Mouse (Mus musculus) right cerebral cortex, postnatal 14 days (tissue): ENCODE measurements around the gene Csdc2.
A peak's percentile ranks its signal among the peaks of the same experiment; 100 is the strongest.
"Not testable (repeated sequence)": the region's sequence is repeated elsewhere in the genome, so short reads cannot be mapped to it uniquely, and the experiment has no call there.

Experiments
- DNase-seq: peaks from one replicate; pipeline ENCODE4 v3.0.0; 2022

Gene Csdc2

GRCm38 (mm10) chr15:81956457-81956856 lies 19.9 kb downstream of the Csdc2 start:
- DNase-seq: peak; percentile 58

GRCm38 (mm10) chr15:81957598-81957997 lies 21.0 kb downstream of the Csdc2 start:
- DNase-seq: no peak

DNA sequence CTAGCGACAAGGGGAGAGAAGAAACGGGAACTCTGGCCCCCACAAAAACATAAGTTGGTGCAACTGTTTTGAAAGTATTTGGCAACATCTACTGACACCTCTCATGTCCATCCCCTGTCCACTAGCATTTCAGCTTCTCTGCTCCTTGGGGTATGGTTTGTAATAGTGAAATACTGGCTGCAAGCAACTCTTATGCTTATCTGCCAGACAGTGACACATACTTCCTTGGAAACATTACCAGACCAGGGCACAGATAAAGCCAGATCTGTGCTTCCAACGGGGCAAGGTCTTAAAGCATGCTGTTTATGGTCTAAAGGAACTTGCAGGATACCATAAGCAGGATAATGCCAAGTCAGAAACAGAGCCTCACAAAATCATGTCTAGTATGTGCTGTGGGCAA lies 22.3 kb downstream of the Csdc2 start:
- DNase-seq: no peak

GRCm38 (mm10) chr15:81960171-81961077 lies 23.9 kb downstream of the Csdc2 start, which contains the start of gene Pmm1:
Pmm1 (minus strand) TSS chr15:81960930.
- peak; percentile 98 for DNase-seq

DNA sequence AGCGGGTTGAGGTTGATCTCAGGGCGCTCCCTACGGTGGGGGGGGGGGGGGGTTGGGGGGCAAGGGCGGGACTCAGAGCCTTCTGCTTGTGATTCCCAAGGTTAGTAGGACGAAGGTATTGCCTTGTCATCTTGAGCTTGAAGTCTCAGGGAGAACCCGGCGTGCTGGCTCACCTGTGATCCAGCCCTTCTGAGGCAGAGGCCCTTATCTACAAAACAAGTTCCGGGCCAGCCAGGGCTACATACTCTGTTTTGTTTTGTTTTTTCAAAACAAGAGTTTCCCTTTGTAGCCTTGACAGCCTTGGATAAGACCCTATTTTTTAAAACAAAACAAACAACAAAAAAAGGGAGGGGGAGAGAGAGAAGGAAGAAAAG lies 24.5 kb downstream of the Csdc2 start:
- DNase-seq: no peak

- no peak for DNase-seq
Measured at GRCm38 (mm10) chr15:81964262-81964661, 27.7 kb downstream of the Csdc2 start.

GRCm38 (mm10) chr15:81964980-81965545 lies 28.5 kb downstream of the Csdc2 start:
- DNase-seq: no peak

GRCm38 (mm10) chr15:81966062-81966829 lies 29.7 kb downstream of the Csdc2 start:
- DNase-seq: no peak

DNA sequence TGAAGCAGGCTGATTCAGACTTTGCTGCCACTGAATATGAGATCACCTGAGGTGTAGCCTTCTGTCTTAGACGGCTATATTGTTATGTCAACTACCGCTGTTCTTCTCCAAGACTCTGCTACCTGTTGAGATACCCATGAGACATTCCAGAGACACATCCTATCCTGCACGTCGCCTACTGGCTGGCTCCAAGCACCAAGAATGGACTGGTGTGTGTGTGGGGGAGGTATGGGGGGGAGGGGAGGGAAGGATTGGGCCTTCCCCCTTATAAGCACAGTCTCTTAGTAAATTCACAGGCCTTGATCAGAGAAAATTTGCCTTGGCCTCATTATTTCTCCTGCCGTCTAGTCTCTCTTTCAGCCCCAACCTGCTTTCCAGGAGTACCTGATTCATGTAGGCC lies 31.3 kb downstream of the Csdc2 start:
- DNase-seq: no peak

DNA sequence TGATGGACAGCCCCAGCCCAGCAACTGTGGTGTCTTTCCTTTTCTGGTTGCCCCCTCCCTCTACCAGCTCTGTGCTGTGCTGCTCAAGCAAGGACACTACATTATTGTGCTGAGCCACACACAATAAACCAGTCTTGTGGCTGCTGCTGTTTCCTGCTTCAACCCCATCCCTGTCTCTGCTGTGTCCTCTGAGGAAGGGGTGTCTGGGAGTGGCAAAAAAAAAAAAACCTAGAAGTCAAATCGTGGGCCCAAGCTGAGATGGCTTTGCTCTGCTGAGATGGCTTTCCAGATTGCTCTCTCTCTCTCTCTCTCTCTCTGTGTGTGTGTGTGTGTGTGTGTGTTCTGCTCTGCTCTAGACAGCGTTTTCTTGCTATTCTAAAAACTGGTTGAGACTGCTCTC lies 31.9 kb downstream of the Csdc2 start:
- DNase-seq: no peak

DNA sequence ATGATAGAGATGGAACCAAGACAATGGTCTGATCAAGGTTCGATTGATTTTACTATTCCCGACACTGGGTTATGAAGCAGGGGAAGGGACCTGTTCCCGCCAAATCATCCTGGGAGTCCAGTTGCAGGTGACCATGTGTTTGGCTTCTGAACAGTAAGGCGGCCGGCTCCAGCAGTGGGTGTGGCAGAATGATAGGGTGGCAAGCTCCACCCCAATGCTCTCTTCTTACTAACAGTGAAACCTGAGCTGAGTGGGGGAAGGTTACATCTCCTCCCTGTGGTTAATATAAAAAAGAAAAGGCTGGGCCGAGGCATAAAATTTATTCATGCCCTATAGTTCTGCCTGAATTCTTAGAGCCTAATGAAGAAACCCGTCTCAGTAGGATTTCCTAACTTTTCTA lies 32.6 kb downstream of the Csdc2 start:
- DNase-seq: no peak

DNA sequence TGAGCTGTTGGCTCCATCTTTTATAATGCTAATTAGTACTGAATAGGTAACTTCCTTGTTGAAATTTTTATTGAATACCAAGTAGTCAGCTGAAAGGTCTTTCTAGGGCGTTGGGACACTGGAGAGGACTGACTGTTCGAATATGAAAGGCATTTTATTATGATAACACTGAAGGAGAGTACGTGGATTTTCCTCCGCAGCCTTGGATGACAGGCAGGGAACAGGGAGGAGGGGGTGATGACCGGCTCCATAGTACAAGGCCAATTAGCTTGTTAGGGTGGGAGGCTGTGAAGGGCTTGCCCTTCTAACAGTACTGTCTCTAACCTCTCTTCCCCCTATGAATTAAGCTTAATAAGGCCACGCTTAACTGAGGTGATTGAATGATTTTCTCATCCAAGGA lies 33.1 kb downstream of the Csdc2 start:
- not testable (repeated sequence) for DNase-seq

- not testable (repeated sequence) for DNase-seq
Measured at GRCm38 (mm10) chr15:81970498-81970897, 33.9 kb downstream of the Csdc2 start.

GRCm38 (mm10) chr15:81975156-81975555 lies 38.6 kb downstream of the Csdc2 start:
- DNase-seq: not testable (repeated sequence)

DNA sequence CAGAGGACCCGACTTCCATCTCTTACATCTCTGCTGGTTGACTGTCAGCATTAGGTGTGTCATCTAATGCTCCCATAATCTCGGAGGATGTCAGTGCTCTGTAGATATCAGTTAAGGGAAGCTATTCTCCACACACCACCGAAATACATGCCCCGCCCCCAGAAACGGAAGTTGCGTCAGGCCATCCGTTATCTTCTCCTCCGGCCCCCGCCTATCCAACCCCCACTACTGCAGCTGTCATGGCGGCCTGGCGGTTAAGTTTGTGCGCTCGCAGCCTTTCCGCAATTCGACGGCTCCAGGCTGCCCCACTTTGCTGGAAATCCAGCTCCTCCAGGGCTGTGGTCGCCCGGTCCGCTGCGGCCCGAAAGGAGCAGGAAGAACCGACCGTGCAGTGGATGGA lies 43.8 kb downstream of the Csdc2 start, which contains the start of gene 1700029P11Rik:
Gene 1700029P11Rik (plus strand): TSS at position 220 of the 400 bp plus-strand sequence.
- no peak for DNase-seq

- DNase-seq: no peak
Measured at GRCm38 (mm10) chr15:81982173-81982572, 45.6 kb downstream of the Csdc2 start.

DNA sequence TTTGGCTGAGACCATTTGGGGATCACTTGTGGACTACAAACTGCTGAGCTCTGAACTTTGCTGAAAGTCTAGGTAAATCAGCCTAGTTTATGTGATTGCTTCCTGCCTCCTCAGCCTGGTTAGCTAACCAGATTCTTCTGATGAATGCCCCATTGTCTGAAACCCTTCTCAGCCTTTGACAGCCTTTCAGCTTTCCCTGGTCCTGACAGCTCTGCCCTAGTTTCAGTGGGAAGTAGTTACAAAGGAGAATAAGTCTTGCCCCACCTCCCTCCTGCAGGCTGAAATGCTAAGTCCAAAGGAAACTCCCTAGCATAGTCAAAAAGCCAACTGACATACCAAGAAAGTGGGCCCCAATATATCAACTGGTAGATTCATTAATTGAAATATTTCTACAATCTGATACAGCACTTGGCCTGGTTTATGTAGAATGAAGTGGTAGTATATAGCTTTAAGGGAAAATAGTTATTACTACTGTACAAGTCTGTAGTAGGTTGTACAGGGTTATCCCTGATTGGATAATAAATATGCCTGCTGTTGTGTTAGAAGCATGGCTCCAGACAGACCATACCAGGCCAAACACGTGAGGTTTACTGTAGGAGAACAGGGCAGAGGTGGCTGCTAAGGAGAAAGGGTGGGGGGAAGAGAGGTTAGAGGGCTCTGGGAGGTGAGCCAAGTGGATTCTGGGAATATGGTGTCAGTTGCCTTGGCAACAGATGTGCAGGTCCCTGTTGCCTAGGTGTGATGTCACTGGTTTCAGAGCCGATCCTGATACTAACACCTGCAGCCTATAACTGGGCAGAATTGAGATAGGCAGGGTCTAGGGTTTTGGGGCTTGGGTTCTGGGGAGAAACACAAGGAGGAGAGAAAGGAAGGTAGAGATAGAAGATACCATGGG lies 49.0 kb downstream of the Csdc2 start:
- DNase-seq: no peak

GRCm38 (mm10) chr15:81987646-81988045 lies 51.1 kb downstream of the Csdc2 start, which contains the start of gene Xrcc6:
Xrcc6 (plus strand) TSS chr15:81987835.
- DNase-seq: no peak

DNA sequence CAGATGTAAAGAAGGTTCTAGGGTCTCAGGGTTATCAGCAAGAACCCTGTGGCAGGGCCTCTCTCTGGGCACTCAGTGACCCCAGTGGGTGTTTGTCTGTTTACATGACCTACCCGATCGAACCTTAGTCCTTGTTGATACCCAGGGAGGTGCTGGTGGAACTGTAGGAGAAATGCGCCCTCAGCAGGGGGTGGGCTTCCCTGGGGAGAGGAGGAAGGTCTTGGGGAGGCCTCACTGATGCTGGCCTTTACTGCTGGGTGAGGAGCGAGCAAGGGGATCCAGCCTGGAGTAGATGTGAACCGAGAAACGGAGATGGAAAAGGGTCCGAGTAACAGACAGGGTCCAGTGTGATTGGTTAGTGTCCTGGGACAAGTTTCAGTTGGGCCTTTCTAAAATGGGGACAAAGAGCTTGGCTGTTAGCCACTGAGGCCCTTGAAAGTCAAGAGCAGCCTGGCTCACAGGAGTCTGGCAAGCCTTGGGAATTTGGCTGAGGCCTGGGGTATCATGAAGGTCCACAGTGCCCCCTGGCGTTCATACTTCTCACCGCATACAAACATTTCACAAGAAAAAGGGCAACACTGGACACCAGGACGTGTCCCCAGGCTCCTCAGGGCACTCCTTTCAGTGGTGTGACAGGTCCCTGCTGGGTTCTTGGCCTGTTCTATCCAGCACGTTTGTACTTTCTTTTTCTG lies 53.0 kb downstream of the Csdc2 start:
- peak; percentile 86 for DNase-seq

DNA sequence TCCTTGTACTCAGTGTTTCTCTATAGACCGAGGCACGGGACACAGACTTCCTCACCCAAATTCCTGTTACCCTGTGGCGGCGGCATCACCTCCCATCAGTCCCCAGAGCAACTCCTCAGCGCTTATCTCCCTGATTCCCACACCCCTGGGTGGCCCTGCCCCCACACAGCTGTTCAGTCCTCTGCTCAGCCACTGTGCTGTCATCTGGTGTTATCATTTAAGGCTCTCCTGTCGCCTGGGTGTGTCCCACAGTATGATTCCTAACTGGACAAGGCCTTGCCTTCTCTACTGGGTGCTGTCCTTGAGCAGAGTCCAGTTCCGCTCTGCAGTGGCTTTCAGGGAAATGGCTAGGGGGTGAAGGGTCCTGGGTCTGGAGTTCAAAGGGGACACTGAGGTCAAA lies 54.0 kb downstream of the Csdc2 start:
- no peak for DNase-seq

DNA sequence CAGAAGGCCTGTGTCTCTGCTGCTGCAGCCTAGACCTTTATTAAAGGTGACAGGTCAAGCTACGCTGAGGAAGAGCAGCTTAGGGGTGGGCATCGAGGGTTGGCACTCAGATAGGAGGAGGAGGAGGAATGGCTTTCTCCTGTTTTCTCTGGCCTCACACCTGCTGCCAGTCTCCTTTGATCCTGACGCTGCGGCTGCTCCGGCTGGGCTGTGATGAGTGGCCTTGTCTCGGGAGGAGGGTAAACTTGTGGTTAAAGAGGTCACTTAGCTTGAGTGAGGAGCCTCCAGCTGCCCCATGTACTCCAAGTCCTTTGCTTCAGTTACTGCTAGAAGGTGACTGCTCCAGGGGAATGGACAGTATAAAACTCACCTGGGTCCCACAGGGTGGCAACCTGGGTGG lies 57.4 kb downstream of the Csdc2 start:
- DNase-seq: no peak
